Mouse (Mus musculus) 3T3-L1 (cell line): ENCODE measurements at regions not wholly inside any gene's neighbourhood (a gene's known extent, or its start where the extent isn't known, plus 50 kb on each side); places are given as distances from the start of the nearest gene placed in this dataset.

ENCODE experiments used
- DNase-seq: peaks from one replicate; pipeline ENCODE4 v3.0.0-alpha.2; 2015; ENCODE audit warnings: low read depth, low spot score

DNA sequence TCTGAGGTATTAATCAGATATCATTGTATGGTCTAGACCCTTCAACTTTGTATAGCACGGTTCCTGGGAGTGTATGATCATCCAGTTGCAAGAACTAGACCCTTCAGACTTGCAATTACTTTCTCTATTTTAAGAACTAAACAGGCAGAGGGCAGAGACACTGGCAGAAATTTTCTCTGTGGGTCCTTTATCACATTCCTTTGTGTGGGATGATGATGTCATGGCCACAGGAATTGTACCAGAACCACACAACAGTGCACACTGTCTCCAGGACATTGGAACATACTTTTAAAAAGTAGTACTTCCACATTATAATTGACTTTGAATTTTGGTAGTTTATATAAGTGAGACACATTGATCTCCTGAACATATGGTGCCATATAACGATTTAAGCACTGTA, 674.2 kb downstream of the Rfpl4b start:
- DNase-seq = peak; percentile 56

DNA sequence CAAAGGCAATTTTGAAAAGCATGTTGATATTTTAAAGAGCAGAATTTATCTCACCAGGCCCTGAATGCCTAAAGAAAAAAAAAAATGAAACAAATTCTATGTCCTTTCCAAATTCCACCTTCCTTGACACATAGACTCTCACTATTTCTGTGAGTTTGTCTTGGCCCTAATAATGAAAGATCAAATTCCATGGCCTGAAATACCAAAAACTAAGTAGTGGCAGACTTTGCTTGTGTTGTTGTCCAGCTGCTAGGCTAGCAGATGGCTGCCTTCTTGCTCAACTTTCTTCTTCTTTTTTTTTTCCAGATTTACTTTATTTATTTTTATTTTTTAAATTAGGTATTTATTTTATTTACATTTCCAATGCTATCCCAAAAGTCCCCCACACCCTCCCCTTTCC, 682.4 kb downstream of the Rfpl4b start:
- DNase-seq = no peak

DNA sequence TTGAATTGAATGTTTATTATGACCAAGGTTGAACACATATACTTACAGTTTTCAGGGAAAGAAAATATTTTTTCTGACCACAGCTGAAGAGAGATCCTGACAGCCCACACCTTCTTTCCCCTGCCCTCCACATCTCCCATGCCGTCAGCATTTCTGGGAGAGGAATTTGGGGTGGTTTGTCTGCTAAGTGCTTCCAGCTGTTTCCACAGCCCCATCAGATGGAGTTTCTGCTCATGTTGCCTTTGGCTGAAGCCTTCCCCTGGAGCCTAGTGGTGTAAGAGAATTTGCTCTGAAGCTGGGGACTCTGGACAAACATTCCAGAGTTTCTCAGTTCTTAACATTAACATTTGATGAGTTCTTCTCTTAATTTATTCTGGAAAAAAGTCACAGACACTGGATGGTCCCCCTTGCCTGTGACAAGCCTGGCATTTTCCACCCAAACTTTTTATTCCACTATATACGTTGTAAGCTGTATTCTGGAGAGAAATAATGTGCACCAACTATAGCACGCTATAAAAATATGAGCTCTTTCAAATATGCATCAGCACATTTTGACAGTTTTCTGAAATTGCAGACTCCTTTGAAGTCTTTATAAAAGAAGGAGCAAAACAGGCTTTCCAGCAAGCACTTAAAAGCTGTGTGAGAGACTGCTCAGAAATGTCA, 699.5 kb downstream of the Rfpl4b start:
- peak; percentile 94 for DNase-seq

DNA sequence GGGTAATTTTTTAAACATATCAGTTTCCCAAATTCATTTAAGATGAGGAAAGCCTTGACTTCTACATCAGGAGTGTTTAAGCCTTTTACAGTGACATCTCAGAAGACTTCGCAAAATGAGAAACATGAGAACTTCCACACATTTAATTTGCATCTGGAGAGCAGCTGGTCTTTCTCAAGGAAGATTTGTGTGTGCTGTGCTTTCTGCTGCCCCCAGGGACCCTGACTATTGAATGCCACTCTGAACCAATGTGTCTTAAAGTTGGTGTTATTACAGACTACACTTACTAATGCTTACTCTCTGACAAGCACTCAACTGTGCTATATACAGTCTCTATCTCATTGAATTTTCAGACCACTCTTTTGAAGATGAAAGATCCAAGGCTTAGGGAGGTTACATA, 703.0 kb downstream of the Rfpl4b start:
- DNase-seq = peak; percentile 39

DNA sequence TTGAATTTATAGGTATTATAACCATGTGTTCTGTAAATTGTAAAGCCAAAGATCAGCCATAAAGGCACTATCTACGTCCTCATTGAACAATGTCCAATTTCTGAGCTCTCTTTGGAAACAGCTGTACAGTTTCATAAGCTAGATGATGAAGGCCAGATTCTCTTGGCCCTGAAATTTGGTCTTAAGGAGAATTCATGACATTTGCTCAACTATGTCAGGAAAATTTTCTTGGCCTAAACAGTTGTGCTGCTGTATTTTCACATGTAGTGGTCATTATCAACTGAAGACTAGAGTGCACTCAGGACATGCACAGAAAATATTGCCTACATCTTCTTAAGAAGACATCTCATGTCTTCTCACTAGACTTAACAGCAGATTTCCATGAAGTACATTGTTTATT, 705.1 kb downstream of the Rfpl4b start:
- DNase-seq = no peak

DNA sequence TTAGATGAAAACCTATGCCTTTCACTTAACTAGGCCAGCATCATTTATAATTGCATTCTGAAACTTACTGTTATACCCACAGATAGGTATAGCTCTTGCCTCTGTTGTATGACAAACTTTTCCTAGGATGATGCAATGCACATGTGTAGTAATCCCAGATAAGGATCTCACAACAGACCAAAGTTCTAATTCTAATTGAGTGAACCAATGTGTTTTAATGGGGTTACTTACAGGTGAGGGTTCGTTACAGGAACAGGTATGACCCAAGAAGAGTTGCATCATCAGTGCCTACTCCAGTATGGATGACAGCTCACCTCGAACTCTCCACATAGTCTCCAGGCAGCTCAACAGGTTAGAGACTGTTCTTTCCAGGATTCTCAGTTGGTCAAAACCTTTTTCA, 707.4 kb downstream of the Rfpl4b start:
- no peak for DNase-seq

DNA sequence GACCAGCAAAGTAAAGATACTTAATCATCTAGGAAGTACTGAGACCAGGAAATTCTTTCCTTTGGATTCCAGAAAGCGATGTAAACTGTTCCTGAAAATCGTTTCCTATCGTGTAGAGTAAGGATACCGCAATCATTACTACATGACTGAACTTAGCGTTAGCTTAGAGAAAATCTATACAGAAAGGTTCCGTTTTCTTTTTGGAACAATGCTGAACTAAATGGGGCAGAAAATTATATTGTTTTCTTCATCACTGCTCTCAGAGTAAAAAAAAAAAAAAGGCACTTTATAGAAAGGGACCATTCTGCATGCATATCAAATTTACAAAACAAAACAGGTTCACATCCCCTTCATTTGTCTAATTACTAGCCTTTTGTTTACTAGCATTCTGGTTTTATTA, 713.0 kb downstream of the Rfpl4b start:
- no peak for DNase-seq

DNA sequence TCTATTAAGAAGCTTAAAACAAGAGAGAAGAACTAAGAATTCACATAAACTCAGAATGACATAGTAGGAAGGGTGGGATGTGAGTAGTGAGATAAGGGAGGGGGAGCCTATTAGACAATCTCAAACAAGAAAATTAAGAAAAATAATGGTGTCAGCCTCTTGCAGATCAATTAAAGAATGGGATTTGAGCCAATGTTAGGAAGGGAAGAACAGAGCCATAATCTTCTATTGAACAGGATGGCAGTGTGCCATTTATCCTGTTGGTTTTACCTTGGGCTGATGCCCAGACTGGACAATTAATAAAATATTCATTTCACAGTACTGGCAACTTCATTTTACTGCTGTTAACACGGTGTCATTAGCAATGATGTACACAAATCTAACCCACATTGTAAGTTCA, 718.0 kb downstream of the Rfpl4b start:
- no peak for DNase-seq

DNA sequence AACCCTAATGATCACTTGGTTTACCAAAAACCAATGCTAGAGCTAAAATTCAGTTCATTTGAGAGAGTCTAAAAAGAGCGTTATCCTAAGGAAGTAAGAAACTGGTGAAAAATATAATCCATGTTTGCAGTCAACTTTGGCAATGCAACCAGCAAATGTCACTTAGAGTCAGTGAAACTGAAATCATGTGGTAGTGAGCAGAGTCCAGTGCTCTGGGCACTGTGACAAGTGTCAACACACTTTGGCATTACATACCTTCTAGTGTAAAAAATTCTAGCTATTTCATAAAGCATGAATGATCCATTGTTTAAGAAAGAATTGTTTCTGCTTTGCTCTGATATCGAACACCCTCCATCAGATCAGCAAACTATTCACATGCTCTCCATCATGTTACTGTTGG, 743.1 kb downstream of the Rfpl4b start:
- no peak for DNase-seq

DNA sequence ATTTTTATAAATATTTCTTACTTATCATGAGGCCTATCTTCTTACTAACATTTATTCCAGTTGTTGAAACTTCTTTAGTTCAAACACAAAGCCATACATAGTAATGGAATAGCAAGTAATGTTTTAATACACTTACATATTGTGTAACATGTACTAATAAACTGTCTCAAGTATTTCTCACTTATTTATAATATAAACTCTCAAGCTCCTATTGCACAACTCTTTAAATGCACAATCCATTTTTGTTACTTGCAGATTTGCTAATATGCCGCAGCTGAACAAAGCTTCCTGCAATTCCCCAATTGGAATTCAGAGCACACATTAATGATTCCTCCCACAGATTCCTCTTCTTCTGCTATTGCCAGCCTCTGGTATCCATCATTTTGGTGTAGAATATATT, 749.2 kb downstream of the Rfpl4b start:
- DNase-seq = no peak

DNA sequence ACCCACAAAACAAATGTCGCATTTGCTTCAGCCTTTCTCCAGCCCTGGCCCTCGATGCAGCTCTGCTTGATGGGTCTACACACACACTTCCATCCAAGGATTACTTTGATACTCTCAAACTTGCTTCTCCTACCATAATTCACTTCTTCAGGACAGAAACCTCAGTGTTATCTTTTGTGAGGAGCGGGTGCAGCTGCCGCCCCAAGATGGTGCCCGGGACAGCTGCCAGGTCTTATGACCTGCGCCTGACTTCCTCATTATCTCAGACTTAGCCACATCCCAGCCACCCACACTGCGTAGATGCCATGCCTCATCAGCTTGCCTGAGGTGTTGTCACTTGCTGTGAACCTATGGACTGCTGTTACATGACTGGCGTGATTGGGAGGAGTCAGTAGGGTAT, 762.5 kb downstream of the Rfpl4b start:
- no peak for DNase-seq

DNA sequence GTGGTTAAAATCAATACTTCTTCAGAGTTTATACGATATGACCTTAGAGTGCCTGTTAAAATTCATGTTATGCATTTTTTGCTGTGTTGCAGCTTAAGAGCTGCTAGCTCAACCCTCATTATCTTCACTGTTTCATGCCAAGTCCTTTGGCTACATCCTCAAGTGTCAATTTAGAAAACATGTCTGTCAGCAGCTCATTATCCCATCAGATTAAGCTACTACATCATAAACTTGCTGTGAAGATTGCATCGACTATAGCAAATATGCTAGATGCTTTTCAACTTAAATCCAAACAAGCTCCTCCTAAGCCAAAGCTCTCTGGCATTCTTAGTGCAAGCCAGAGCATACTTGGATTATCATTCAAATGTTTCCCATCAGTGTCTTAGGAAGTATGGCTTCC, 811.1 kb downstream of the Rfpl4b start:
- DNase-seq = peak; percentile 2

DNA sequence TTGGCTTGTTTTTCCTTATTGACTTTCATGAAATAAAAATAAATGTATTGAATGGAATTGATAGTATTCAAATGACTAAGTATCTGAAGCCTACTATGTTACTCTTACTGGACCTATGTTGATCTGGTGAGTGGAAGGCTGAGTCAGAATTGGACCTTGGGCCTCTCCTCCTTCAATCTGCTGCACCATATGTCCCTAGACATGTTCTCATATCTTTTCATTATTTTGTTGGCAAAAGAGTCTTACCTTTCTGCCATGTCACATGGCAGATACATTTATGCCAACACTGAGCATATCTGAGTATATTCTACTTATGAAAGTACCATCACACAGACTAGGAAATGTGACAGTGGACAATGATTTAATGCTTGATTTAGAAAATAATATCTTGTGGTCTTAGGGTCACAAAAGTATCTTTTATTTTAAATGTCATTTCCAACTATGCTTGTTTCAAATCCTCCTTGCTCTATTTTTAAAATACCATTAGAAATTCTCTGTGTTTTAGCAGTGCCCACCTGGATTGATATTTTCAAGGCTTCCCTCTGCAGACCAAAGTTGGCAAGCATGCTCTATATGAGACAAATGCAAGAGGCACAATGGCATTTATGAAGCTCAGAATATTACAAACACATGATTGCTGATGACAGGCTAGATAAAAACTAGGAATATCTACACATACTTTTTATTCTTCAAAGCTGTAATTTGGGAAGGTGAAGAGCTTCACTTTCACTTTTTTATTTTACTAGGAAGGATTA, 825.7 kb downstream of the Rfpl4b start:
- no peak for DNase-seq

DNA sequence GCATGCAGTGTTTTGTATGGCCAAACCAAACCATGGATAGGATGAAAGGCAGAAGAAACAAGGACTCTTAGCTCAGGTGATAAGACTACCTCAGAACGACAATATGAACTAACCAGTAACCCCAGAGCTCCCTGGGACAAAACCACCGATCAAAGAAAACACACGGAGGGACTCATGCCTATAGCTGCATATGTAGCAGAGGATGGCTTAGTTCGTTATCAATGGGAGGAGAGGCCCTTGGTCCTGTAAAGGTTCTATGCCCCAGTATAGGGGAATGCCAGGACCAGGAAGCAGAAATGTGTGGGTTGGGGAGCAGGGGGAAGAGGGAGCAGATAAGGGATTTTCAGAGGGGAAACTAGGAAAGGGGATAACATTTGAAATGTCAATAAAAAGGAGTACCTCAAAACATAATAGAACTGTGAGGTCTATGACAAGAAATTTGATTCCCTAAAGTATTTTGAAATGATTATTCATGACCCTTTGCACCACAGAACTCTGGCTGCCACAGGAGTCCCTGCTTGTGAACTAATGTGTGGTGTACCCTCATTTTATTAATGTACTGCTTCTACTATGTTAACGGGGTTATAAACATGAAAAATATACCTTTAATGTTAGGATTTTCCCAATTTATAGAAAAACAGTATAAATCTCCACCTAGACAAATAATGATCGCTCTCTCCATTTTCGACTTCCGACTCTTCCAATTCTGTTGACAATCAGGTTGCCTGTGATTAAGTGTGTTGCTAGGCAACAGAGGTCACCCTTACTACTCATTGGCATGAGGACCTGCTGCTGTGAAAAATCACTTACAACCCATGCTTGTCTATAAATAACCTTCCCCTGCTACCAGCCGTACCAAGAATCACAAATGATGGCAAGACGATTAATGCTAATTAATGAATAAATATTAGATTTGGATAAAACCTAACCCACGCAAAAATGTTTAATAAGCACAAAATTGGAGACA, 833.0 kb downstream of the Rfpl4b start:
- DNase-seq = no peak

DNA sequence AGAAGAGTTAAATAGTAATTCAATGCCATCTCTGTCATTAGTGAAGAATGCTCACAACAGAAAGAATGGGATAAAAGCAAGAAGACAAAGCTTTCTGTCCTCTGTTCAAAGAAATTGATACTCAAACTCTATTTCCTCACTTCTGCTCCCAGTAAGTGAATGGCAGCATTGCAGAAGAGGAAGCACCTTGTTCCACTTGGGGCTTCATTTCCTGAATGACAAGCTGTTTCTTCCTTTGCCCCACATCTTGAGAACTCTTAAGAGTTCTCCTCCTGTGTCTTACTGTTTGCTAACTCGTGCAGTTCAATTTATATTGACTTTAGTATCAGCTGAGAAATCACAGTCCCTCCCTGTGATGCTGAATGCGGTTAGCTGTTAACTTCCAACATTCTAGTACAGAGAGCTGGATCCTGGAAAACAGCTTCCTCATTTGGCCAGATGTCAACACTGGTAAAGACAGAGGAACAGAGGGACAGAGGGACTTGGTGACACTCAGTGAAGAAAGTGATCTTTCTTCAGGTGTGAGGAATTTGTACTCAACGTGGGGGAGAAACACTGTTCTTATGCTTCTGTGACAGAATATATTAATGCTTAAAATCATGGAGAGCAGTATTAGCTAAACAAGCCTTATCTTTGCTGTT, 840.3 kb upstream of the Marcks start:
- DNase-seq = no peak

DNA sequence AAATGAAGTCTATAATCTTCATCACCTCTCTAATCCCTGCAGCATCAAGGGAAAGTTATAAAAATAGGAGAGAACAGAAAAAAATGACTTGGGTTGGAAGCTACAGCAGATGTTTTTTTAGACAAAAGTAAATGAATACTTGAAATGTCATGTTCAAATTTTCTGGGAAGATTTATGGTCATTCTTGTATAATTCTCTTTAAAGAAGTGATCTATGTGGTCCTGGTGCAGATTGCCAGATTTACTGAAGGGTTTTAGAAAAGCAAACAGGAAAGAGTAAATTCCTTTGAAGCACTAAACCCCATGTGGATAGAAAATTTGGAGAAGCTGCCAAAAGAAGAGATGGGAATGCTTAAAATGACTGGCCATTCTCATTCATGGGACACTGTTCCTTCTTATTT, 821.3 kb upstream of the Marcks start:
- peak; percentile 52 for DNase-seq

DNA sequence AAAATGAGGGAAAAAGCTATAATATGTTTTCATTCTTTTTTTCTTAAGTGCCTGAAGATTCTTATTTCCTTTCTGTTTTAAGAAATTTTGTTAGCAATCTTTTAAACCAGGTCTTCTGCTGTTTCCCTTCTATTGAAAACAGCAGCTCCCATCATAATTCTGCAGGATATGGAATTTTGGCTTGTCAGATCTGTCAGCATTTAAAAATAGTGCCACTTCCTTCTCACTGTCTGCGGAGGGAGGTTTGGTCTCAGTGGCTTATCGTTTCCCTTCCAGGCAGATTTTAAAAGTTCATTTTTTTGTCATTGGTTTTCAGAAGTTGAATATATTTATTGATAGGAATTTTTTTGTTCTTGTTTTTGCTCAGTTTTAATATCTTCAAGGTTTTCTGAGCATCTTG, 776.1 kb upstream of the Marcks start:
- no peak for DNase-seq

DNA sequence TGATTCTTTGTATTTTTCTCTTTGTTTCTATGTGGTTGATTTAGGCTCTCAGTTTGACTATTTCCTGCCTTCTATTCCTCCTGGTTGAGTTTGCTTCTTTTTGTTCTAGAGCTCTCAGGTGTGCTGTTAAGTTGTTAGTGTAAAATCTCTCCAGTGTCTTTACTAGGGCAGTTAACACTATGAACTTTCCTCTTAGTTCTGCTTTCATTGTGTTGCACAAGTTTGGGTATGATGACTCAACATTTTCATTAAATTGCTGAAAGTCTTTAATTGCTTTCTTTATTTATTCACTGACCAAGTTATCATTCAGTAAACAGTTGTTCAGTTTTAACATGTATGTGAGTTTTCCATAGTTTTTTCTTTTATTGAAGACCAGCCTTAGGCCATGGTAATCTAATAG, 772.9 kb upstream of the Marcks start:
- no peak for DNase-seq

DNA sequence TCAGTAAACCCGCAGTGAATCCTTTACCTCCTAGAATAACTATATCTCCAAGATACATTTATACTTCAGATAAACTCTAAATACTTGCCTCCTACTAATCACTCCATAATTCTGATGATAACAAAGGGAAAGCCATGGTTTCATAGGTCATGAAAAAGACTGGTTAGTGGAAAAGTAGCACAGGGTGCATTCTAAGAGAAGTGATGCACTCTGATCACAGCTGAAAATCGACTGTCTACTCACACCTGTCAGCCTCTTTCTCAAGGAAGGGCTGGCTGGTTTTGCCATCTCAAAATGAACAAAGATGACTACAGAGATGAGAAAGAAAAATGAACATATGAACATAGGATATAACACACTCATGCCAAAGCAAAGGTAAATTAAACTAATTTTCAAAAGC, 769.6 kb upstream of the Marcks start:
- DNase-seq = no peak

DNA sequence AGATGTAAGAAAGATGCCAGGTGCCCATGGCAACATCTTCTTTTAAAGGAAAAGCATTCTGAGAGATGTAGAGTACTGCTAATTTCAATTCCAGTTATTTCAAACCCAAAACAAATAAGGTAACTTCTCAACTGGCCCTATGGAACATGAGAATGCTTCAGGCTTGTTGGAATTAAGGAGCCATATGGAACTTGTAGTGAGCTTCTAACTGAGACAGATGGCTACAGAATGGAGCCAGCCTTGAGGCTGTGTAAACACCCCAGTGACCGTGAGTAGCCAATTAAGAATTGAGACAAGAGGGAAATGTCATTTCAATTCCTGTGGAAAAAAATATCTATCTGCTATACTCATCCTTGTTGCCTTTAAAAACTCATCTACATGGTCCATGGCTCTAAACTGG, 769.0 kb upstream of the Marcks start:
- no peak for DNase-seq

DNA sequence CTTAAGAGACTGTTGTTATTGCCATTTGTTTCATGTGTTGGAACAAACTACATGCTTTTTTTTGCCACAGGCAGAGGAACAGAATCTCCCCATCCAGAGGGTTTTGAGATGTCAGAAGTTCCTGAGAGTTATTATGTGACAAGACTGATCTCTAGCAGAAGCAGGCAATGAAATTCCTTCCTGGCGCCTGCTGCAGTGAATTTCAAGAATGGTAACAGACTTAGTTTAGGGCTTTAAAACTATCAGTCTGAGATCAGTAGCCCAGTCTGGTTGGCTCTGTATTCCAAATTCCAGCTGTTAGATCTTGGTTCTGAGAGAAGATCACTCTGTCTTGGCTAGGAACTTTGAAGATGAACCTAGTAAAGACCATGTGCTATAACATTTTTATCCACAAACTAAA, 749.2 kb upstream of the Marcks start:
- no peak for DNase-seq

DNA sequence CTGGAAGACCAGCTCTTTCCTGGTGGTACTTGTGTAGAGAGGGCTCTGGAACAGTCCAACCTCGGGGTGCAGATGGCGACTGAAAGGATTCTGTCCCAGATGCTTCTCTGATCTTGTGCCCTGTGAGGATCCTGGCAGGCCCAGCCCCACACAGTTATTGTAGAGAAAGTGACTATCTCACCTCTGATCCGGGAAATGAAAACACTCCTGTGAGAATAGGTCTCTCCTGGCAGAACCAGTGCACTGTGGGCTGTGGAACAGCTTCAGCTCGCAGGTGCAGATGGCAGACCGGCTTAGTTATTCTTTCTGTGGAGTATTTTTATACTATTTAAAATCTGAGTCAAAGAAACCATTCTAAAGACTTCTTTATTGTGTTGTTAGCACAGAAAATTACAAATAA, 742.1 kb upstream of the Marcks start:
- no peak for DNase-seq
